Mouse (Mus musculus) ES-E14 (cell line): ENCODE measurements around the gene Sv2c. TPM values are rescaled to one million over a fixed set of nuclear protein-coding genes. Genes with fewer than 3 reads are reported as not detected.
"Not testable (repeated sequence)": the region's sequence is repeated elsewhere in the genome, so short reads cannot be mapped to it uniquely, and the experiment has no call there.

Experiments used
- DNase-seq: peaks from one replicate; pipeline ENCODE4 v3.0.0-alpha.2; 2013; ENCODE audit warnings: low read depth, low spot score
- H3K27ac ChIP-seq: 2 replicates; pipeline ENCODE4 v1.5.1; 2012; ENCODE audit warnings: low read depth, mild to moderate bottlenecking, low read length, moderate library complexity, mixed read lengths; ENCODE audit not compliant: poor library complexity, insufficient read depth, severe bottlenecking
- H3K36me3 ChIP-seq: 2 replicates; pipeline ENCODE4 v1.6.1; 2012; ENCODE audit warnings: mild to moderate bottlenecking, low read length, moderate library complexity, mixed read lengths; ENCODE audit not compliant: control insufficient read depth, poor library complexity, insufficient read depth, severe bottlenecking
- H3K4me1 ChIP-seq, 2 experiments: fragments of 150-350 bp in 1 of 2; sonication (generic) in 1 of 2; 2 replicates each; pipeline ENCODE4 v1.6.1; 2012; ENCODE audit warnings: low read length in 2 of 2, mild to moderate bottlenecking in 1 of 2, mixed read lengths in 1 of 2; ENCODE audit not compliant: control insufficient read depth in 2 of 2, insufficient read depth in 2 of 2, poor library complexity in 1 of 2
- H3K4me3 ChIP-seq, 2 experiments: fragments of 150-350 bp in 1 of 2; sonication (generic) in 1 of 2; 2 replicates each; pipeline ENCODE4 v1.5.1; 2012; ENCODE audit warnings: low read length in 2 of 2, low read depth in 1 of 2, mild to moderate bottlenecking in 1 of 2, mixed read lengths in 1 of 2; ENCODE audit not compliant: insufficient read depth in 1 of 2, poor library complexity in 1 of 2, severe bottlenecking in 1 of 2
- H3K9ac ChIP-seq: 2 replicates; pipeline ENCODE4 v1.6.1; 2012; ENCODE audit warnings: low read depth, mild to moderate bottlenecking, low read length, mixed read lengths; ENCODE audit not compliant: poor library complexity, insufficient read depth, severe bottlenecking
- H3K9me3 ChIP-seq: fragments of 150-350 bp; sonication (generic); 2 replicates; pipeline ENCODE4 v1.6.1; 2012; ENCODE audit warnings: low read depth, mild to moderate bottlenecking, low read length; ENCODE audit not compliant: control insufficient read depth, insufficient read depth
- CHD2 ChIP-seq: IDR thresholded peaks from 2 replicates; pipeline ENCODE4 v1.6.1; 2014; ENCODE audit warnings: mild to moderate bottlenecking, low read depth, low read length, inconsistent platforms
- HCFC1 ChIP-seq: IDR thresholded peaks from 2 replicates; pipeline ENCODE4 v1.6.1; 2012; ENCODE audit warnings: low read length, inconsistent platforms, borderline replicate concordance; ENCODE audit not compliant: insufficient read depth
- MAFK ChIP-seq: IDR thresholded peaks from 2 replicates; pipeline ENCODE4 v1.6.1; 2014; ENCODE audit warnings: mild to moderate bottlenecking, low read depth, low read length, inconsistent platforms; ENCODE audit not compliant: insufficient read depth
- ZC3H11A ChIP-seq: IDR thresholded peaks from 2 replicates; pipeline ENCODE4 v1.6.1; 2012; ENCODE audit warnings: low read depth, mild to moderate bottlenecking, inconsistent platforms, low read length, borderline replicate concordance
- ZNF384 ChIP-seq: IDR thresholded peaks from 2 replicates; pipeline ENCODE4 v1.6.1; 2012; ENCODE audit warnings: low read depth, low read length, inconsistent platforms
- in situ Hi-C, 2 experiments: fragments of 600-800 bp; cut with MboI; formaldehyde crosslinking; loops; one replicate each; pipeline ENCODE4 v1.15.1; 2025; ENCODE audit warnings: low sequenced_read_pairs in 2 of 2, inconsistent platforms in 1 of 2; ENCODE audit not compliant: unreplicated experiment in 2 of 2
- total RNA-seq: library from RNA; depleted of rRNA; stranded (reverse); fragments of 300-350 nt; gene quantifications from 2 replicates; pipeline ENCODE4 v1.2.3, GENCODE M21; 2012

Sv2c gene
- total RNA-seq, 1 experiment, result 0.89 TPM

GRCm38 (mm10) chr13:95975225-95975624 is 157.2 kb downstream of the Sv2c start:
- no peak overlapping the region for H3K4me3 ChIP-seq

GRCm38 (mm10) chr13:95974106-95974505 is 158.3 kb downstream of the Sv2c start:
- Histone ChIP-seq H3K9ac (no peak overlapping the region), H3K4me1 (no peaks in the 10 kb centered on the region), H3K9me3 (no peaks in the 10 kb centered on the region), H3K27ac (no peak overlapping the region), H3K4me3 (no peak overlapping the region), H3K36me3 (no peaks in the 10 kb centered on the region)
- TF ChIP-seq HCFC1 (no peak), CHD2 (no peak), ZNF384 (no peak), ZC3H11A (no peak), MAFK (no peak)
- in situ Hi-C loops, result loop anchor here in 1 of 2 experiments (25.0 kb wide), 1 partner anchor 412 kb away; no protein-coding TSS in a partner anchor
- no peak for DNase-seq

More at GRCm38 (mm10) chr13:95975225-95975624, 157.2 kb downstream of the Sv2c start:
- no peaks in the 10 kb centered on the region for H3K4me1 ChIP-seq
- H3K27ac ChIP-seq, result no peak overlapping the region
- DNase-seq, result no peak
- TF ChIP-seq CHD2 (no peak), HCFC1 (no peak), ZNF384 (no peak), MAFK (no peak), ZC3H11A (no peak)
- no peaks in the 10 kb centered on the region for H3K36me3 ChIP-seq
- H3K9ac ChIP-seq, result no peak overlapping the region
- H3K9me3 ChIP-seq, result no peaks in the 10 kb centered on the region
- in situ Hi-C loops, result no loop called here

- TF ChIP-seq HCFC1 (peak; percentile 27; the same call in 1 of the 2 replicates), CHD2 (no peak), ZC3H11A (peak; percentile 57; the same call in 1 of the 2 replicates)
- Histone ChIP-seq H3K9me3 (no peaks in the 10 kb centered on the region), H3K27ac (no peak overlapping the region), H3K36me3 (no peaks in the 10 kb centered on the region), H3K4me1 (no peaks in the 10 kb centered on the region), H3K4me3 (no peak overlapping the region), H3K9ac (no peak overlapping the region)
- DNase-seq, result no peak
- in situ Hi-C loops, result loop anchor here in 1 of 2 experiments (25.0 kb wide), 1 partner anchor 411 kb away; no protein-coding TSS in a partner anchor
Measured at GRCm38 (mm10) chr13:95973368-95973958, 158.9 kb downstream of the Sv2c start.

DNA sequence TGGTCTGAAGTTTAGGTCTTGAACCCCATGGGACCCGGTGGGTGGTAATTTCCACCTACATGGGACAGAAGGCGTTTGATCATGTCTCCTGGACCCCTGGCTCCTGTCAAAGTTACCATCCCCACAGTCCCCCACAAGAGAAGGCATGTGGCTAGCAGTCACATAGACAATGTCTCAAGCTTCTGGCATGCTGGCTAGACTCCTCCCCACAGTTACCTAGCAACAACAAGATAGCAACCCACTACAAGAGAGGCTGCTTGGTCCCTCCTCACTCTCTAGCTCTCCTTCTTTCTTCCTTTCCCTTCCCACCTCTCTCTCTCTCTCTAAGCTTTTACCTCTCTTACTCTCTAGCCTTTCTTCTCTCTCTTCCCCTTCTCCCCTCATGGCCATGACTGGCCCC is 164.3 kb downstream of the Sv2c start:
- in situ Hi-C loops, result loop anchor here in 1 of 2 experiments (25.0 kb wide), 1 partner anchor 406 kb away; no protein-coding TSS in a partner anchor
- not testable (repeated sequence) for H3K27ac ChIP-seq, DNase-seq, H3K9ac ChIP-seq, H3K4me3 ChIP-seq, H3K36me3 ChIP-seq, H3K9me3 ChIP-seq, H3K4me1 ChIP-seq

DNA sequence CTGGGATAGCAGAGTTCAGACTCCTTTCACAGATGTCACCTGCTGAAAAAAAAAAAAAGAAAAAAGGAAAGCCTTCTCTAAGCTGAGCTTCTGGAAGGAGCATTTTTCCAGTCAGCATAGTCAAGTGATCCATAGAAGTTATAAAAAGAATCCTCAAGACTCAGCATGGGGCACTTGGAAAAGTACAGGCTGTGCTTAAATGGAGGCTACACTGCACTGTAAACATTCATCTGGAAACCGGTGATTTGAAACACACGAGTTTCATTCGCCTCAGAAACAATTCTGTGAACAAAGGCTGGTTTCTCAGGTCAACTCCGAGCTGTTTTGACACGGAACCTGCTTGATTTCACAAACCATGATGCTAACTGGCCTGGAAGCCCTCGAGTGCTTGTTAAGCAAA is 165.6 kb downstream of the Sv2c start:
- in situ Hi-C loops, result loop anchor here in 1 of 2 experiments (25.0 kb wide), 1 partner anchor 404 kb away; no protein-coding TSS in a partner anchor
- H3K9me3 ChIP-seq, result no peaks in the 10 kb centered on the region
- no peak overlapping the region for H3K4me3 ChIP-seq
- DNase-seq, result no peak
- H3K4me1 ChIP-seq, result no peaks in the 10 kb centered on the region
- H3K27ac ChIP-seq, result no peak overlapping the region
- H3K36me3 ChIP-seq, result no peaks in the 10 kb centered on the region
- no peak overlapping the region for H3K9ac ChIP-seq
- TF ChIP-seq ZNF384 (no peak), CHD2 (no peak), MAFK (no peak), ZC3H11A (no peak), HCFC1 (no peak)
